Mouse (Mus musculus) ZHBTc4 (cell line): ENCODE data around the gene Pik3c2a.
A peak's percentile ranks its signal among the peaks of the same experiment; 100 is the strongest.

Experiments used
- DNase-seq: peaks from one replicate; pipeline ENCODE4 v3.0.0-alpha.2; 2011; ENCODE audit warnings: low read depth, low spot score

The Pik3c2a gene

DNA sequence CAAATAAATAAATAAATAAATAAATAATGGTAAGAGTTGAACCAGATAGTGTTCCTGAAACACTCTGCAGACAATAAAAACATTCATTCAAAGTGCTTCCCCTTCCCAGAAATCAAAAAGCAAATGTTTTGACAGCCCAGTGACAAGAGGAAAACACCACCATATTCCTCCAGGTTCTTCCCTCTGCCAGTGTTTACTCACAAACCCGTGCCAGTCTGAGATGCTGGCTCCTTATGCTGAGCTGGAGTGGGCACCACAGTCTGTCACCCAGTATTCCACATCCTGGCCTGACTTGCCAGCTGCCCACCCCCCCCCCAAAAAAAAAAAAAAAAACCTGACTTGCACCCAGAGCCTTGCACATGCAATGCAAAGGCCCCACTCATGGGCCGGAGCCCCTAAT, 144.4 kb downstream of the Pik3c2a start:
- no peak for DNase-seq

DNA sequence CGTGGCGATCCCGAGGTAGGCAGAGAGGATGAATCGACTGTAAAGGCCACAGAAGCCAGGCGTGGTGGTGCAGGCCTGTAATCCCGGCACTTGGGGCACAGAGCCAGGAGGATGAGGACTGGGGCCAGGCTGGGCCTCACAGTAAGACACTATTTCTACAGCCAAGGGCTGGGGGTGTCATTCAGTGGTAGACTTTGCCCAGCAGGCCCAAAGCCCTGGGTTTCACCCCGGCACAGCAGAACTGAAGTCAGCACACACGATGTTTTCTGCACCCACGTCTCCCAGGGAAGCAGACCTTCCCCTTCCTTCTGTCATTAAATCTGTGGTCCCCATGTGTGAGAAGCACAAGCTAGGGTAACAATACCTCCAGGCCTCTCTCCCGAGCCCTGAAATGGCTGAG, 144.9 kb downstream of the Pik3c2a start:
- DNase-seq, result no peak

DNA sequence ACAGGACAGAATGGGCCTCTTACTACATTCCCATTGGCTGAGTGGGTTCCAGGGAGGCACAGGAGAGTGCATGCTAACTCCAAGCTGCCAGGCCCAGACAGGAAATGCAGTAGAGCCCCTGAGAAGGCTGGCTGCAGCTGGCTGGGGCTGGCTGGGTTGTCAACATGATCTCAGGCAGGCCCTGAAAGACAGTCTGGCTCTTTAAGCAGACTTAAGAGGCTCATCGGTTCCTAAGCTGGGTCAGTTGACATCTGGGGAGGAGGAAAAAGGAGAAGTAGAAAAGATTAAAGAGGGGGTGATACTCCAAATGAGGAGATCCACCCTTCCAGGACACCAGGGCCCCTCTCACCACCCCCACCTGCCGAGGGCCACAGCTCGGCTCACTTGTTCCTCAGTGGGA, 148.3 kb downstream of the Pik3c2a start:
- peak; percentile 74 for DNase-seq

GRCm38 (mm10) chr7:116292377-116292776, 150.9 kb downstream of the Pik3c2a start:
- DNase-seq, result no peak

- no peak for DNase-seq
Observed at GRCm38 (mm10) chr7:116290559-116290958, 152.7 kb downstream of the Pik3c2a start.

- DNase-seq, result no peak
Observed at GRCm38 (mm10) chr7:116288996-116289395, 154.3 kb downstream of the Pik3c2a start.

DNA sequence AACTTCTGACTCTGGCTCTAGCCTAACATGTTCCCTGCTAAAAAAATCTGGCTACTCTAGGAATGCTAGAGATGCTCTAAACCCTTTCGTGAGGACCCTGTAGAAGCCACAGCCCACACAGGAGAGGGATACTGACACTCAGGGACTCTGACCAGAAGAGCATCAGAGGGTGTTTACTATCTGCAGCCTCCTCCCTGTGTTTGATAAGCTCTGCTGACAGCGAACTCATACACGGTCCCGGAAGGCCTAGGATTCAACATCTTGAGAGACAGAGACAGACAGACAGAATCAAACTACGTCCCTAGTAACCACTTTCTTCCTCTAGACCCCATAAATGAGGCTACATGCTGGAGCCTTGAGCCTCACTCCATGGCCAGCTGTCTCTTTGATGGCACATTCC, 155.3 kb downstream of the Pik3c2a start:
- no peak for DNase-seq
